Mouse (Mus musculus) olfactory bulb, adult 2 months (tissue): ENCODE results near the gene Atp13a3. TPM values are rescaled to one million over a fixed set of nuclear protein-coding genes. Genes with fewer than 3 reads are reported as not detected.

Experiments used
- H3K27ac ChIP-seq: fragments of 200-500 bp; 2 replicates; pipeline ENCODE4 v1.5.1; 2012; ENCODE audit warnings: low read depth, low read length; ENCODE audit not compliant: insufficient read depth
- H3K4me1 ChIP-seq: fragments of 200-500 bp; 2 replicates; pipeline ENCODE4 v1.6.1; 2012; ENCODE audit warnings: low read length; ENCODE audit not compliant: control insufficient read depth, insufficient read depth
- H3K4me3 ChIP-seq: fragments of 200-500 bp; 2 replicates; pipeline ENCODE4 v1.5.1; 2012; ENCODE audit warnings: mild to moderate bottlenecking, low read depth, low read length, moderate library complexity; ENCODE audit not compliant: insufficient read depth
- CTCF ChIP-seq: fragments of 200-500 bp; IDR thresholded peaks from 2 replicates; pipeline ENCODE4 v1.5.1; 2012; ENCODE audit warnings: low read depth, mild to moderate bottlenecking, low read length, moderate library complexity; ENCODE audit not compliant: insufficient read depth
- POLR2A ChIP-seq: fragments of 200-500 bp; IDR thresholded peaks from 2 replicates; pipeline ENCODE4 v1.6.1; 2012; ENCODE audit warnings: mild to moderate bottlenecking, low read depth, low read length, moderate library complexity; ENCODE audit not compliant: insufficient read depth
- WGBS: fragments of 180-500 bp; shearing (Covaris S2); methylation state at CpG from one replicate; pipeline ENCODE4 v1.1.7; 2018; 5-methylcytosine and 5-hydroxymethylcytosine counted together
- polyA plus RNA-seq: library from polyadenylated mRNA; stranded (reverse); fragments of >200 nt; gene quantifications from 2 replicates; pipeline ENCODE4 v1.2.4, GENCODE M21; 2012; ENCODE audit warnings: low replicate concordance; ENCODE audit not compliant: missing spikeins, insufficient read depth, insufficient read length

Gene Atp13a3
- polyA plus RNA-seq, 1 experiment, result 284 TPM

DNA sequence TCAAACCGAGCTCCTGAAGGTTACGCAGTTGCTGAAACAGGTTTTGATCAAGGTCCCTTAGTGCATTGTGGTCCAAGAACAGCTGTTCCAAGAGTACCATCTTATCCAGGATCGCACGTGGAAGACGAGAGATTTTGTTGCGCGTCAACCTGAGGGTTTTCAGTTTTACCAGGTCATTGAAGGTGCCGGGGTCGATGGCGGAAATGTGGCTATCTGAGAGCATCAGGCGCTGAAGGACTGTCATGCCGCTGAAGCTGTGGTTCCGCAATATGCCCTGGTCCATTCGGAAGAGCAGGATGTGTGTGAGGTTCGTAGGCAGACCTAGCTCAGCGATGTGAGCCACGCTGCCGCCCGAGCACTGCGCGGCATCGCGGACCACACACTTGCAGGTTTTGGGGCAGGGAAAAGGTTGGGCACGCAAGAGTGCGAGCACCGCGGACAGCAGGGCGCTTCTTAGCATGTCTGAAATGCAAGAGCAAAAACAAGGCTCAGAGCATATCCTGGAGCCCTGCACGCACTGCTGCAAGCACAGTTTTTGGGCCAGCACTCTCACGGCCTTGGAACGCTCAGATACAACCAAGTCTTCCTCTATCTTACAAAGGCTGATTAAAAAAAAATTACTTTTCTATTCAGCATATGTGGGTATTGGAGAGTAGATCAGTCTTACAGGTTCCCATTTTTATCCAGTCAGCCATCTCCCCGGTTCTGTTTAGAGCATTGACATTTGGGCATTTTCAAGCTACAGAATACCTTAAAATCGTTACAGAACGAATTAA lies 96.2 kb downstream of the Atp13a3 start:
- peaks cover 15% of the 10 kb centered on the region for H3K4me1 ChIP-seq
- peak overlapping the region; percentile 11; the same call in 1 of the 2 replicates for H3K4me3 ChIP-seq
- H3K27ac ChIP-seq, result no peak overlapping the region
- TF ChIP-seq CTCF (no peak), POLR2A (no peak)
- WGBS, result 18% methylated on average over 34 of the region's 34 CpGs

DNA sequence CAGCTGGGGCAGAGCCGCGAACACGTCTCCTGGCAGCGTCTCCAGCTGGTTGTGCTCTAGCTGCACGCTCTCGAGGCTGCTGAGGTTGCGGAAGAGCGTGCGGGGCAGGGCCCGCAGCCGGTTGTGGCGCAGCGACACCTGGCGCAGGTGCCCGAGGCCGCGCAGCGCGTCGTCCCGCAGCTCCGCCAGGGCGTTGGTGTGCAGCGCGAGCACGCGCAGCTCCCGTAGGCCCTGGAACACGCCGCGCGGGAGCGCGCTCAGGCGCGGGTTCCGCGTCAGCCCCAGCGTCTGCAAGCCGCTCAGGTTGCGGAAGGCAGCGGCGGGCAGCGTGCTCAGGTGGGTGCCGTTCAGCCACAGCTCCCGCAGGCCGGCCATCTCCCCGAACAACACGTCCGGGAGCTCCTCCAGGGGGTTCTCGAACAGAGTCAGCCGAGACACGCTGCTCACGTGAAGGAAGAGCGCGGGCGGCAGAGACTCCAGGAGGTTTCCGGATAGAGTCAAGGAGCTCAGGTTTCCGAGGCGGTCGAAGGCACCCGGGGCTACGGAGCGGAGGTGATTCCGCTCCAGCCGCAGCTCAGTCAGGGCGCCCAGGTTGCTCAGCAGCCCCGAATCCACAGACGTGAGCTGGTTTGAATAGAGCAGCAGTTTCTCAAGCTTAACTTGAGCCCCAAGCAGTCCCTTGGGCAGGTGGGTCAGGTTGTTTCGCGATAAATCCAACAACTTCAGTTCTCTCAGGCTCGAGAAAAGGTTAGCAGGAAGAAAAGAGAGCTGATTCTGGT lies 97.0 kb downstream of the Atp13a3 start:
- peak; percentile 5; the same call in 1 of the 2 replicates for TF ChIP-seq CTCF
- 0 out of 2 replicates have a peak, but pooled peaks have one; percentile 11 for TF ChIP-seq POLR2A
- Histone ChIP-seq H3K27ac (no peak overlapping the region), H3K4me3 (peak overlapping the region; percentile 56), H3K4me1 (peaks cover 15% of the 10 kb centered on the region)
- WGBS, result 1% methylated on average over 72 of the region's 72 CpGs

DNA sequence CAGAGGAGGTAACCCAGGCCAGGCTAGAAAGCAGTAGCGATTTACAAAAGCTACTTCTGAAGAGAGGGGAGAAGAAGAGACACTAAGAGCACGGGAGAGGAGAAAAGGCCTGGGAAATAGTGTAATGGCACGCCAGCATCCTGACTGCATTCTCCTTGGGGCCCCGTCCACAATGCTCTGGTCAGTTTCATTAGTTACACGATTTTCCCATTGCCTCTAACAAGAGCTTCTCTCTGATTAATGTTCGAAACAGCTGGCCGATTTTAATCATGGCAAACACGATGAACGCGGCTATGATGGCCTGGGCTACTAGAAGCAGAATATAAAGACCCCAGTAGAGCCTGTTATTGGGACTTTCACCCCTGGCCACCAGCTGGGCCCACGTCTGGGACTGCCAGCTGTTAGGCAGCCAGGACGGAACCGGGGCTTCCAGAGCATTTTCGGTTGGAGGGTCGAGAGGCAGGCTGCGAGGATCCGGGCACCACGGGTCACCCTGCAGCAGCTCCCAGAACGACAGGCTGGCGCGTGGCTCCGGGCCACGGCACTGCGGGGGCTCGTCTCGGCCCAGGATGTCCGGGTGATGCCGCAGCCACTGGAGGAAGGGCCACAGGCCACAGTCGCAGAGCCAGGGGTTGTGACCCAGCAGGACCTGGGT lies 97.7 kb downstream of the Atp13a3 start:
- H3K4me1 ChIP-seq, result peaks cover 15% of the 10 kb centered on the region
- no peak for TF ChIP-seq CTCF
- TF ChIP-seq POLR2A, result no peak
- WGBS, result 32% methylated on average over 29 of the region's 29 CpGs
- no peak overlapping the region for H3K27ac ChIP-seq
- H3K4me3 ChIP-seq, result peak overlapping the region; percentile 56

DNA sequence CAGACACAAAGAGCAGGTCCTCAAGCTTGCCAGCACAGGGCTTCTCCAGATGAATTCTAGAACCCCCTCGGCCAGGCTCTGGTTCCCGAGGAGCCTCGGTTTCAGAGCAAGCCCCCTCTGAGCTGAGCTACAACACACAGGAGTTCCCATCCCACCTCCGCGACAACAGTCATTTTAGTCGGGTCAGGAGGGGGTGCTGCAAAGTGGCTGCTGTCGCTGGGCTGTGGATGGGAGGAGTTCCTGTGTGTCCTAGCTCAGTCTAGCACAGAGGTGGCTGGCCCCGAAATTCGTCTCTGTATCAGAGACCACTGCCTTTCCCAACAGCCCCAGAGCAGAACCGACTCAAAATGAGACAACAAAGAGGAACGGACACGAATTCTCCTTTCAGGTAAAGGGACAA lies 98.5 kb downstream of the Atp13a3 start:
- no peak overlapping the region for H3K4me3 ChIP-seq
- H3K4me1 ChIP-seq, result peaks cover 15% of the 10 kb centered on the region
- WGBS, result 78% methylated on average over 12 of the region's 12 CpGs
- TF ChIP-seq POLR2A (no peak), CTCF (no peak)
- H3K27ac ChIP-seq, result no peak overlapping the region

DNA sequence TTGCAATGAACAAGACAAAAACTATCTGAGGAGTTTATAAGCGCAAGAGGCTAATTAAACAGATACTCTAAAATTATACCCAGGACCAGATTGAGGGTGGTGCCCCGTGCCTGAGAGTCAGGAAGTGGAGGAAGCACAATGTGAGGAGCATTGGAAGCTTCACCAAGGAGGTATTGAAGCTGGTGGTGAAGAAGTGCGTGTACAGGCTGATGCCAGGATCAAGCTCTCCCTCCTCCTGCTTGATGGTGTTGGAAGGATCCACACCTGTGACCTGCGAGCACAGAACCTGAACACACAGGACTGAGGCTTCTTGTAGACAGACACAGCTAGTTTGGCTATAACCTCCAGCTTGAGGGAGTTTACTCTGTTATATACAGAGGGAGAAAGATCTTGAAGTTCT lies 99.7 kb downstream of the Atp13a3 start:
- 91% methylated on average over 4 of the region's 4 CpGs for WGBS
- no peak overlapping the region for H3K27ac ChIP-seq
- H3K4me3 ChIP-seq, result no peak overlapping the region

DNA sequence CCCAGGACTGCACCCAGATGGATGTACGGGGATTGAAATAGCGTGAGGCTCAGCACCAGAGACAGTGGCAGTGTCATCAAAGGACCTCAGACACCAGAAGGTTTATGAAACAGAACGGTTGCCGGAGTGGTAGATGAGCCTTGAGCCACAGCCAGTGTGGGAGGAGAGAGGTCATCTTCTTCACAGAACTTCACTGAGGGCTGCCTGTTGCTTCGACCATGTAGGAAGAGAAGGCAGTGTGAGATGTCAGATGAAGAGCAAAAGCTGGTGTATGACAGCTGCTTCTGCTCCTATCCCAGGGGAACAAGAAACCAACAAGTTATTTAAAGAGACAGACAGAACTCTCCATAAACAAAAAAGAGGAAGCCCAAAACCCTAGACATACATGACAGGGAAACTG lies 101.5 kb downstream of the Atp13a3 start:
- TF ChIP-seq CTCF (no peak), POLR2A (no peak)
- Histone ChIP-seq H3K27ac (no peak overlapping the region), H3K4me1 (peaks cover 11% of the 10 kb centered on the region), H3K4me3 (no peak overlapping the region)
- WGBS, result 77% methylated on average over 5 of the region's 5 CpGs

More for the DNA sequence above, 99.7 kb downstream of the Atp13a3 start:
- TF ChIP-seq CTCF, result no peak
- no peak for TF ChIP-seq POLR2A
- H3K4me1 ChIP-seq, result peaks cover 15% of the 10 kb centered on the region

DNA sequence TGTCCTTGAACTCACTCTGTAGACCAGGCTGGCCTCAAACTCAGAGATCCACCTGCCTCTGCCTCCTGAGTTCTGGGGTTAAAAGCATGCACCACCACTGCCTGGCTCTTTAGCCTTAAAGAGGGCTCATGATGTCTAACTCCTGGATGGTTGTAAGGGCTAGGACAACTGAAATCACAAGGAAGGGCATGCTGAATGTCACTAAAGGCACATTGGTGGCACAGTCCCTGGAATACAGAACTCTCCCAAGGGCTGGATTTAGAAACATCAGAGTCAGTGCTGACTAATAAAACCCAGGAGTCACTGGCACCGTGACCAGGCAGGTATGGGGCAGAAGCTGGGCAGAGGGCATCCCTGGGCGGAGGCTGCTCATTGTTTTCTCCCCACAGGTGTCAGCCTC lies 102.4 kb downstream of the Atp13a3 start:
- H3K27ac ChIP-seq, result no peak overlapping the region
- WGBS, result 88% methylated on average over 2 of the region's 2 CpGs
- H3K4me1 ChIP-seq, result peaks cover 3% of the 10 kb centered on the region
- TF ChIP-seq CTCF, result no peak
- no peak for TF ChIP-seq POLR2A
- H3K4me3 ChIP-seq, result no peak overlapping the region

DNA sequence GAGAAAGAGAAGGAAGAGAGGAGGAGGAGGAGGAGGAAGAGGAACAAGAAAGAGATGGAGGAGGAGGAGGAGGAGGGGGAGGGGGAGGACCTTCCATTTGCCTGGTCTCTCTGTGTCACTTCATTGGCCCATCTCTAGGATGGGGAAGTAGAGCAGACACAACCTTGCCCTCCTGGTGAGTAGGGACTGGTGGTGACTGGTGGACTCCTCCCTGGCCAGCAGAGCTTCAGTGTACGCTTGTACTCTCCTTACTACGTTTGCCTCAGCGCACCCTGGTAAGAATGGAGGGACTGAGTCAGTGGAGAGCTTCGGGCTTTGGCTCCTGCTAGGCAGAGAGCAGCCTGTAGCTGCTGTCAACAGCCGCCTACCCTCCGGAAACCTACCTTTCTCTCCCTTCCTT lies 103.1 kb downstream of the Atp13a3 start:
- H3K4me3 ChIP-seq, result no peak overlapping the region
- 90% methylated on average over 6 of the region's 6 CpGs for WGBS
- no peak overlapping the region for H3K27ac ChIP-seq
- no peaks in the 10 kb centered on the region for H3K4me1 ChIP-seq
- TF ChIP-seq POLR2A (no peak), CTCF (no peak)
